Mouse (Mus musculus) left cerebral cortex, adult 8-10 months (tissue): ENCODE results near the gene Tmem175. TPM values are rescaled to one million over a fixed set of nuclear protein-coding genes. Genes with fewer than 3 reads are reported as not detected.
A peak's percentile ranks its signal among the peaks of the same experiment; 100 is the strongest.
"Not testable (repeated sequence)": the region's sequence is repeated elsewhere in the genome, so short reads cannot be mapped to it uniquely, and the experiment has no call there.

Experiments used
- DNase-seq, 2 experiments: peaks; one replicate each; pipeline ENCODE4 v3.0.0; 2022; ENCODE audit warnings: low spot score in 2 of 2
- total RNA-seq, 4 experiments: library from RNA; stranded (reverse); gene quantifications; 2 replicates each; pipeline ENCODE4 v1.2.4; 2022

Gene Tmem175
- total RNA-seq, result 10 to 100 TPM; 37.1 to 43.1 (median 39.5) TPM

DNA sequence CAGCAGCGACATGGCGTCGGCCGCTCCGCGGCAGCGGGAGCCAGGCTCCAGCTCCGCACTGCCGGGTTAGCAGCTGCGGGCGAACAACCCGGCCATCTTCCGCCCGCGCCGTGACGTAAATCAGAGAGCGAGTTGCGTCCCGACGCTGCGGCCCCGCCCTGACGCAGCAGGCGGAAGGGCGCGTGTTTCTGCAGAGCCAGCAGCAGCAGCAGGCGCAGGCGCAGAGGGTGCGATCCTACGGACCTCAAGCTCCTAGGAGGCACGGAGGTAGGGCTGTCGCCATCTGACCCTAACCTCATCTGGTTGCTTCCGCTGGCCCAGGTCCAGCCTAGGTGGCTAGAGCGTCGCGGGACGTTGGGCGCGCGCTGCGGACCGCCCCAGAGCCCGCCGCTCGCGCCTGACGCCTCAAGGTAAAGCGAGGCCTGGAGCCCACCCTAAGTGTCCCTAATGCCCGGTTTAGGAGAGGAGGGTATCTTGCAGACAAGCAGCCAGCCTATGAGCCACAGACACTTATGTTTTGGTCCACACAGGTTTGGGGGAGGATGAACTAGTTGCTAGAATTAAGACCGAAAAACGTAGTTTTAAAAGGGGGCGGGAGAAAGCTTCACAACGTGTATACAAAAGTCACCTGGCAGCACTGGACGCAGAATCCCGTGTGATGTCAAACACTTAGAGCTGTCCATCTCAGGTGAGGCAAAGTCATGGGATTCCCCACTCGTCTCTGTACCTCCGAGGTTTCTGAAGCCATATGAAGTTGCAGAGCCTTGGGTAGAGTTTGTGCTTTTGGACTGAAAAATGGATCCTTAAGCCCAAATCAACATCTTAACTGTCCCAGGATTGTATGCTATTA lies at the start of gene Tmem175, which contains the start of gene Gak:
Gene Tmem175, plus strand, starts transcription at position 137 of the 850 bp plus-strand sequence.
Gene Gak, minus strand, starts transcription at position 122 of the 850 bp plus-strand sequence.
- DNase-seq, result peak; percentile 82 to 89

GRCm38 (mm10) chr5:108581361-108581891 lies 48.1 kb upstream of the Tmem175 start:
- DNase-seq, result peak; percentile 23 to 72

- no peak for DNase-seq
These were observed 29.6 kb upstream of the Tmem175 start for GRCm38 (mm10) chr5:108599923-108600322.

DNA sequence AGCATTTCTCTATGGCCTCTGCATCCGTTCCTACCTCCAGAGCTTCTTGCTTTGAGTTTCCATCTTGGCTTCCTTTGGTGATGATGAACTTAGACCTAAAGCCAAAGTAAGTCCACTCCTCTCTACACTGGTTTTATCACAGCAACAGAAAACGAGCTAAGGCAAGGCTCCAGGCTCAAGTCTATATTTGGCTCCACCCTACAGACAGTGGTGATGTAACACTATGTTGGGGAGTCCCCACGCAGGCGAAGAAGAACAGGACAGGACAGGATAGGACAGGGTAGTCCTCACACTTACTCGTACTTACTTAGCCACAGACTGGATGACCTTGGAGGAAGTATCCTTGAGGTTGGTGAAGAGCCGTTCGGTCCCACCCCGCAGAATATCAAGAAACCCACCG lies 27.0 kb upstream of the Tmem175 start:
- peak in 1 of 2 experiments; percentile 22 for DNase-seq

GRCm38 (mm10) chr5:108610426-108610825 lies 19.1 kb upstream of the Tmem175 start:
- no peak for DNase-seq

- DNase-seq, result no peak
These were observed 7.7 kb upstream of the Tmem175 start for GRCm38 (mm10) chr5:108621870-108622269.

- no peak for DNase-seq
These were observed 3.4 kb upstream of the Tmem175 start for GRCm38 (mm10) chr5:108626050-108626660.

- no peak for DNase-seq
These were observed 508 bp upstream of the Tmem175 start for GRCm38 (mm10) chr5:108628891-108629633.

DNA sequence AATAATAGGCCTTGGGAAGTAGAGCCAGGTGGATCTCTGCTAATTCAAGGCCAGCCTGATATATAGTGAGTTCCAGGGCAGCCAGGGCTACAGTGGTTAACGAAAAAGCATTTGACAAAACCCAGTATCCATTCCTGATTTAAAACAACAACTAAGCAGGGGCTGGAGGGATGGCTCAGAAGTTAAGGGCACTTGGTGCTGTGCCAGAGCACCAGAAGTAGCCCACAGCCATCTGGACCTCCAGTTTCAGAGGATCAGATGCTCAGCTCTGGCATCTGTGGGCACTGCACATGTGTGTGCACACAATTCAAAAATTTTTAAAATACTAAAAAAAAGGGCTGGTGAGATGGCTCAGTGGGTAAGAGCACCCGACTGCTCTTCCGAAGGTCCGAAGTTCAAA lies 4.1 kb downstream of the Tmem175 start:
- no peak for DNase-seq

DNA sequence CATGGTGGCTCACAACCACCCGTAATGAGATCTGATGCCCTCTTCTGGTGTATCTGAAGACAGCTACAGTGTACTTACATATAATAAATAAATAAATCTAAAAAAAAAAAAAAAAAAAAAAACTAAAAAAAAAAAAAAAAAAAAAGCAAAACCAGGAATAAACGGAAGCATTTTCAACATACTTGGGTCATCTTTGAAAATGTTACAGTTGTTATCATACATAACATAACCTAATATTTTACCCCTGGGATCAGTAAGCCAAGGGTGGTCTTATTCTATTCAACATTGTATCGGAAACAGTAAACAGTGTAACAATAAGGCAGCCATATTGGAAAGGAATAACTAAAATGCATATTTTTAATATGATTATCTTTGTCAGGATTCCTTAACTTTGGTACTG lies 4.5 kb downstream of the Tmem175 start:
- DNase-seq, result not testable (repeated sequence)

GRCm38 (mm10) chr5:108636172-108636571 lies 6.6 kb downstream of the Tmem175 start:
- DNase-seq, result no peak

DNA sequence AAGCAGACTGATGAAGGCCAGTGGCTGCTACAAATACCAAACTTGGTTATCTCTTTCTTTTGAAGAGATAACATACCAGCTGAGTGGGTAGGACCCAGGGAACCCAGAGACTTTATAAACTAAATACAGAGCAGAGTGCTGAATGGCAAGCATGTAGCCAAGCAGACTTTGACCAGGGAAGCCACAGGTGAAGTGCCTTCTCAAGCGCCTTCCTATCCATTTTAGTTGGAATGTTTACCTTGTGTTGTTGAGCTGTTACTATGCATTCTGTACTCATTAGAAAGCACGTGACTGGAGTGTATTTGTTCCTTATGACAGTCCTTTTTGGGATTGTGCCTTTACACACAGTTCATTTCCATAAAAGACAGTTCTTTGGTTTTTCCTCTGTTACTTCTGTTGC lies 14.1 kb downstream of the Tmem175 start:
- no peak for DNase-seq

DNA sequence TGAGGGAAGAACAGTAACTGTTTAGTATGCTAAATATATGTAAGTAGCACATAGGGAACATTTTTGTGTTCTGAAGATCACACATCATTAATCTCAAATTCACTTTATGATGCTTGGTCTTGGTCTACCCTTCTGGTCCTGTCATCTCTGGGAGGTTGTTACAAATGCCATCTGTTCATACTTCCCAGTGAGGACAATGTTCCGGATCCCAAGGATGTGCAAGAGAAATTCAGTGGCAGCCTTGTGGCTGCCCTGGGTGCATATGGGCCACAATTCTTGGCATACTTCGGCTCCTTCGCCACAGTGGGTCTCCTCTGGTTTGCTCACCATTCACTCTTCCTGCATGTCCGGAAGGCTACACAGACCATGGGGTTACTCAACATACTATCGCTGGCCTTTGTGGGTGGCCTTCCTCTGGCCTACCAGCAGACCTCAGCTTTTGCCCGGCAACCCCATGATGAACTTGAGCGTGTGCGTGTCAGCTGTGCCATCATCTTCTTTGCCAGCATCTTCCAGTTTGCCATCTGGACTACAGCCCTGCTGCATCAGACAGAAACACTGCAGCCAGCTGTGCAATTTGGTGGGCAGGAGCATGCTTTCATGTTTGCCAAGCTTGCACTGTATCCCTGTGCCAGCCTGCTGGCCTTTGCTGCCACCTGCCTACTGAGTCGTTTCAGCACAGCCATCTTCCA lies 16.2 kb downstream of the Tmem175 start:
- no peak for DNase-seq

GRCm38 (mm10) chr5:108646343-108646660 lies 16.7 kb downstream of the Tmem175 start:
- no peak for DNase-seq

- DNase-seq, result no peak
These were observed 17.7 kb downstream of the Tmem175 start for GRCm38 (mm10) chr5:108647311-108647710.

- DNase-seq, result no peak
These were observed 18.4 kb downstream of the Tmem175 start for GRCm38 (mm10) chr5:108647820-108648465.

DNA sequence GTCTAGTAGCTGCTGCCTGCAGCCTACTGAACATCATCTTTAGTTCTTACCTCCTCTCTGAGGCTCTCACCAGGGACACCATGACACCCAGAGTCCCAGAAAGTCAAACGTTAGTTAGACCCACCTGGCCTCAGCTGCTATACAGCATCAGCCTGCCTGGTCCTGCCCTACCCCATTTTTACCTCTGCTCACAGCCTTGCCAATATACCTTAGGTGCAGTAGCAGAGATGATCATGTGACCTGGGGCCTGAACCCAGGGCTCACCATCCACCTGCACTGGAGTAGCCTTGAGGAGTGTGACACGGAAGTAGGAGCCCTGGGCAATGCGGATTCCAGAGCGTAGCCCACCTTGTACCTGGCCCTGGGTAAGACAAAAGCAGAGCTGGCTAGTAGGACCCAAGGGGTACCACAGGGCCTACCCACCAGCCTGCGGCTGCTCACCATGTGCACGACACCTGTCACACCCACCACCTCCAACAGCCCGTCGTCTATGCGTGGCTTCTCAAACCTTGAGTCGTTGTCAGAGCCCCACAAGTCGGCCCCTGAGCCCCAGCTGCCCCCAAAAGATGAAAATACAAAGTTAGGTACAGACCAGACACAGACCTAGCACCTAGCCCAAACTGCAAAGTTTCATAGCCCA lies 19.5 kb downstream of the Tmem175 start:
- no peak for DNase-seq

- no peak for DNase-seq
These were observed 20.8 kb downstream of the Tmem175 start for GRCm38 (mm10) chr5:108650341-108650740.

GRCm38 (mm10) chr5:108651136-108651720 lies 21.7 kb downstream of the Tmem175 start:
- no peak for DNase-seq

GRCm38 (mm10) chr5:108651823-108652222 lies 22.3 kb downstream of the Tmem175 start:
- no peak for DNase-seq
